Mouse (Mus musculus) liver, postnatal 0 days (tissue): ENCODE measurements around the gene S100a11. TPM values are rescaled to one million over a fixed set of nuclear protein-coding genes. Genes with fewer than 3 reads are reported as not detected.

ENCODE experiments used
- ATAC-seq: fragments of 200-750 bp; cut with Nextera tagmentation; 2 replicates; pipeline ENCODE4 v1.8.0; 2017; ENCODE audit warnings: mild to moderate bottlenecking, moderate library complexity
- DNase-seq: peaks from one replicate; pipeline ENCODE4 v3.0.0-alpha.2; 2016
- H3K27ac ChIP-seq: fragments of 300-500 bp; sonication (generic); 2 replicates; pipeline ENCODE4 v1.5.1; 2014; ENCODE audit warnings: antibody characterized with exemption, moderate library complexity, mild to moderate bottlenecking, low read depth
- H3K27me3 ChIP-seq: fragments of 300-500 bp; sonication (generic); 2 replicates; pipeline ENCODE4 v1.6.1; 2014; ENCODE audit warnings: low read length, control low read depth, mixed read lengths; ENCODE audit not compliant: insufficient read depth
- H3K36me3 ChIP-seq: fragments of 300-500 bp; sonication (generic); replicated peaks from 2 replicates; pipeline ENCODE4 v1.6.1; 2014; ENCODE audit warnings: mild to moderate bottlenecking, control low read depth, low read length, moderate library complexity, mixed read lengths; ENCODE audit not compliant: insufficient read depth
- H3K4me1 ChIP-seq: fragments of 300-500 bp; sonication (generic); 2 replicates; pipeline ENCODE4 v1.6.1; 2014; ENCODE audit warnings: antibody characterized with exemption, mild to moderate bottlenecking, control low read depth; ENCODE audit not compliant: insufficient read depth
- H3K4me2 ChIP-seq: fragments of 300-500 bp; sonication (generic); 2 replicates; pipeline ENCODE4 v1.6.1; 2014; ENCODE audit warnings: low read depth, mild to moderate bottlenecking, low read length, moderate library complexity, mixed read lengths
- H3K4me3 ChIP-seq: fragments of 300-500 bp; sonication (generic); 2 replicates; pipeline ENCODE4 v1.5.1; 2014; ENCODE audit warnings: low read depth, low read length
- H3K9ac ChIP-seq: fragments of 300-500 bp; sonication (generic); replicated peaks from 2 replicates; pipeline ENCODE4 v1.6.1; 2014; ENCODE audit warnings: mild to moderate bottlenecking, moderate library complexity
- H3K9me3 ChIP-seq: fragments of 300-500 bp; sonication (generic); 2 replicates; pipeline ENCODE4 v1.6.1; 2016; ENCODE audit warnings: mild to moderate bottlenecking, control low read depth, low read length, mixed read lengths
- CTCF ChIP-seq: sonication (generic); IDR thresholded peaks from 2 replicates; pipeline ENCODE4 v1.5.1; 2016; ENCODE audit warnings: antibody characterized with exemption, low read depth
- EP300 ChIP-seq: IDR thresholded peaks from 2 replicates; pipeline ENCODE4 v1.6.1; 2016; ENCODE audit warnings: antibody characterized with exemption, low read depth, mild to moderate bottlenecking
- WGBS: fragments of 180-500 bp; shearing (Covaris S2); extraction: QIAGEN DNeasy Blood & Tissue Kit; methylation state at CpG from one replicate; pipeline ENCODE4 v1.1.7; 2014; ENCODE audit not compliant: insufficient replicate concordance; 5-methylcytosine and 5-hydroxymethylcytosine counted together
- polyA plus RNA-seq: library from polyadenylated mRNA; unstranded; fragments of >200 nt; fragmentation: Nextera tagmentation; extraction: Ambion mirVana; gene quantifications from 2 replicates; pipeline ENCODE4 v1.2.1, GENCODE M21; 2015

The S100a11 gene
- polyA plus RNA-seq, 1 experiment from 2014 or later: 336 TPM

GRCm38 (mm10) chr3:93506881-93507325 lies 13.4 kb upstream of the S100a11 start:
- TF ChIP-seq EP300 (no peak), CTCF (no peak)
- Histone ChIP-seq H3K27ac (0 out of 2 replicates have a peak overlapping the region, but pooled peaks have one; percentile 60), H3K4me1 (no peaks in the 10 kb centered on the region), H3K27me3 (no peaks in the 10 kb centered on the region), H3K9ac (no peak overlapping the region), H3K4me3 (no peak overlapping the region), H3K36me3 (no peaks in the 10 kb centered on the region), H3K9me3 (no peaks in the 10 kb centered on the region), H3K4me2 (peak overlapping the region; percentile 38; the same call in 1 of the 2 replicates)
- ATAC-seq: no peak
- DNase-seq: no peak
- 62% methylated on average over 5 of the region's 5 CpGs for WGBS

GRCm38 (mm10) chr3:93509301-93509700 lies 11.0 kb upstream of the S100a11 start:
- H3K27me3 ChIP-seq: no peaks in the 10 kb centered on the region
- TF ChIP-seq CTCF (no peak), EP300 (no peak)
- H3K36me3 ChIP-seq: no peaks in the 10 kb centered on the region
- H3K4me1 ChIP-seq: no peaks in the 10 kb centered on the region
- no peak overlapping the region for H3K4me3 ChIP-seq
- no peak overlapping the region for H3K27ac ChIP-seq
- H3K9me3 ChIP-seq: no peaks in the 10 kb centered on the region
- DNase-seq: no peak
- H3K4me2 ChIP-seq: no peak overlapping the region
- H3K9ac ChIP-seq: no peak overlapping the region
- ATAC-seq: no peak
- 23% methylated on average over 1 of the region's 1 CpGs for WGBS

- Histone ChIP-seq H3K9me3 (no peaks in the 10 kb centered on the region), H3K4me3 (no peak overlapping the region), H3K27me3 (no peaks in the 10 kb centered on the region), H3K9ac (no peak overlapping the region), H3K4me1 (no peaks in the 10 kb centered on the region), H3K4me2 (no peak overlapping the region), H3K27ac (peak overlapping the region; percentile 69), H3K36me3 (no peaks in the 10 kb centered on the region)
- ATAC-seq: no peak
- 56% methylated on average over 1 of the region's 1 CpGs for WGBS
- TF ChIP-seq EP300: no peak
- no peak for TF ChIP-seq CTCF
- DNase-seq: peak; percentile 25
These were observed 9.3 kb upstream of the S100a11 start for GRCm38 (mm10) chr3:93511036-93511435.

DNA sequence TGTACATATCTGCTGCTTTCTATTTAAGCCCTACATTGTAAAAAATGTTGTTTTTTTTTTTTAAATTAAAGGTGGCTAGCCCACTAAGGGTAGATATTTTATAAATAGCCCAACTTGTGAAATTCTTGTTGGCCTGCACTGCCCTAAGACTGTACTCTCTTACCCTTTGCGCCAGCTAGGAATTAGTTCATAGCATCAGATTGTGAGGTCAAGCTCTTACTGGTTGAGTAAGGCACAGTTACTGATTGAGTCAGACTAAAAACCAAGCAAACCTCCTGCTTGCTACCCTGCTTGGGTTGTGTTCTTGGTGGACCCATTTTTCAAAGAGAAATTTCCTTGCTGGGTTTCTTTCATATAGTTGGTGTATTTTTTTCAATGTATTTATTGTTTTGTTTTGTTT lies 8.5 kb upstream of the S100a11 start:
- DNase-seq (no peak), ATAC-seq (no peak)
- Histone ChIP-seq H3K36me3 (no peaks in the 10 kb centered on the region), H3K4me2 (no peak overlapping the region), H3K27ac (0 out of 2 replicates have a peak overlapping the region, but pooled peaks have one; percentile 69), H3K4me3 (no peak overlapping the region), H3K27me3 (no peaks in the 10 kb centered on the region), H3K4me1 (no peaks in the 10 kb centered on the region), H3K9ac (no peak overlapping the region), H3K9me3 (no peaks in the 10 kb centered on the region)
- WGBS: 90% methylated on average over 1 of the region's 1 CpGs
- TF ChIP-seq EP300: no peak
- no peak for TF ChIP-seq CTCF

GRCm38 (mm10) chr3:93512386-93513101 lies 7.7 kb upstream of the S100a11 start:
- TF ChIP-seq CTCF: no peak
- TF ChIP-seq EP300: peak; percentile 39; the same call in 1 of the 2 replicates
- no peaks in the 10 kb centered on the region for H3K9me3 ChIP-seq
- no peaks in the 10 kb centered on the region for H3K27me3 ChIP-seq
- H3K4me3 ChIP-seq: no peak overlapping the region
- H3K4me2 ChIP-seq: no peak overlapping the region
- no peaks in the 10 kb centered on the region for H3K36me3 ChIP-seq
- no peak for ATAC-seq
- WGBS: 70% methylated on average over 7 of the region's 7 CpGs
- no peak for DNase-seq
- H3K4me1 ChIP-seq: no peaks in the 10 kb centered on the region
- H3K27ac ChIP-seq: peak overlapping the region; percentile 31; the same call in 1 of the 2 replicates
- H3K9ac ChIP-seq: no peak overlapping the region

DNA sequence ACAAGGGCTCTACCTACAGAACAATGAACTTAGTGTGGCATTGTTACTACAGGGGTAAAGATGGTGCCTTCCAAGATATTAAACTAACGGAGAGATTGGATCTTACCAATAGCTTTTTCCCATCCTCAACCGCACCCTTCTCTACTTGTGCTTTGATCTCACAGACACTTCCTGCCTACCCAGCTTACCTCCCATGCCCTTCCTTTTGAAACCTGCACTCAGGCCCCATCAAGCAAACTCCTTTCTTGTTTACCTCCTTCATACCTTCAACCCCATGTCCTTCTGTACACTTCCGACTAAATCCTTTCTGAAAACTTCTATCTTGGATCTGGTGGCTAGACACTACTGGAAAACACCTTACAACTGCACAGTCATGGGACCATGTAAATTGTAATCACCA lies 5.7 kb upstream of the S100a11 start:
- Histone ChIP-seq H3K9me3 (no peaks in the 10 kb centered on the region), H3K9ac (no peak overlapping the region), H3K4me1 (no peaks in the 10 kb centered on the region), H3K27ac (no peak overlapping the region), H3K4me3 (no peak overlapping the region), H3K27me3 (no peaks in the 10 kb centered on the region), H3K4me2 (no peak overlapping the region), H3K36me3 (no peaks in the 10 kb centered on the region)
- WGBS: 77% methylated on average over 3 of the region's 3 CpGs
- no peak for DNase-seq
- TF ChIP-seq EP300 (no peak), CTCF (no peak)
- ATAC-seq: no peak
